Mouse (Mus musculus) CH12.LX (cell line): ENCODE data around the gene Olfr288. TPM values are rescaled to one million over a fixed set of nuclear protein-coding genes. Genes with fewer than 3 reads are reported as not detected.

Source experiments
- DNase-seq: peaks from one replicate; pipeline ENCODE4 v3.0.0-alpha.2; 2013; ENCODE audit errors: extremely low read depth
- H3K27ac ChIP-seq: 2 replicates; pipeline ENCODE4 v1.5.1; 2012; ENCODE audit warnings: low read depth, mild to moderate bottlenecking, control low read depth, moderate library complexity; ENCODE audit not compliant: insufficient read depth
- H3K27me3 ChIP-seq: replicated peaks from 2 replicates; pipeline ENCODE3; 2012; ENCODE audit warnings: inconsistent platforms
- H3K36me3 ChIP-seq, 2 experiments: replicated peaks in 1 of 2; 2 replicates each; pipeline versions ENCODE3 to v1.6.1; 2012; ENCODE audit warnings: inconsistent platforms in 1 of 2, low read length in 1 of 2, mild to moderate bottlenecking in 1 of 2, mixed read lengths in 1 of 2, moderate library complexity in 1 of 2; ENCODE audit not compliant: control insufficient read depth in 1 of 2, insufficient read depth in 1 of 2
- H3K4me1 ChIP-seq, 2 experiments: 2 replicates each; pipeline ENCODE4 v1.6.1; 2012; ENCODE audit warnings: inconsistent platforms in 1 of 2, moderate library complexity in 1 of 2; ENCODE audit not compliant: insufficient read depth in 2 of 2, control insufficient read depth in 1 of 2
- H3K4me2 ChIP-seq: 2 replicates; pipeline ENCODE4 v1.6.1; 2012; ENCODE audit warnings: low read depth, mild to moderate bottlenecking, control low read depth; ENCODE audit not compliant: poor library complexity, insufficient read depth, severe bottlenecking
- H3K4me3 ChIP-seq, 3 experiments: fragments of 150-350 bp in 1 of 3; sonication (generic) in 1 of 3; replicated peaks in 1 of 3; 2 replicates each; pipeline versions ENCODE3 to v1.5.1; 2011 to 2012; ENCODE audit warnings: low read depth in 2 of 3, low read length in 2 of 3, mild to moderate bottlenecking in 2 of 3, moderate library complexity in 2 of 3, control low read depth in 1 of 3, improper control_type of control experiment in 1 of 3, inconsistent platforms in 1 of 3, mixed read lengths in 1 of 3; ENCODE audit not compliant: poor library complexity in 1 of 3
- H3K79me2 ChIP-seq: replicated peaks from 2 replicates; pipeline ENCODE4 v1.6.1; 2012; ENCODE audit warnings: mild to moderate bottlenecking, moderate library complexity; ENCODE audit not compliant: control insufficient read depth, poor library complexity, insufficient read depth, severe bottlenecking; ENCODE audit errors: extremely low read depth
- H3K9ac ChIP-seq: 2 replicates; pipeline ENCODE4 v1.6.1; 2012; ENCODE audit warnings: low read depth, mild to moderate bottlenecking, control low read depth, moderate library complexity; ENCODE audit not compliant: insufficient read depth
- H3K9me3 ChIP-seq: replicated peaks from 2 replicates; pipeline ENCODE3; 2012; ENCODE audit warnings: low read length, inconsistent platforms, mixed read lengths
- CHD1 ChIP-seq: IDR thresholded peaks from 2 replicates; pipeline ENCODE4 v1.6.1; 2012; ENCODE audit warnings: low read depth, low read length, improper control_type of control experiment, inconsistent platforms
- ELF1 ChIP-seq: IDR thresholded peaks from 2 replicates; pipeline ENCODE4 v1.6.1; 2014; ENCODE audit warnings: low read depth, mild to moderate bottlenecking, inconsistent platforms, low read length, improper control_type of control experiment
- HCFC1 ChIP-seq: IDR thresholded peaks from 2 replicates; pipeline ENCODE4 v1.6.1; 2012; ENCODE audit warnings: low read depth, mild to moderate bottlenecking, inconsistent platforms, low read length, improper control_type of control experiment
- JUN ChIP-seq: IDR thresholded peaks from 2 replicates; pipeline ENCODE4 v1.6.1; 2011; ENCODE audit warnings: low read depth, mild to moderate bottlenecking, low read length, improper control_type of control experiment, moderate library complexity; ENCODE audit not compliant: insufficient read depth
- KAT2A ChIP-seq: IDR thresholded peaks from 2 replicates; pipeline ENCODE4 v1.6.1; 2012; ENCODE audit warnings: low read length, improper control_type of control experiment, inconsistent platforms; ENCODE audit not compliant: insufficient replicate concordance
- MAFK ChIP-seq: IDR thresholded peaks from 2 replicates; pipeline ENCODE4 v1.6.1; 2011; ENCODE audit warnings: low read length, improper control_type of control experiment; ENCODE audit not compliant: insufficient replicate concordance
- MAX ChIP-seq: IDR thresholded peaks from 2 replicates; pipeline ENCODE4 v1.6.1; 2011; ENCODE audit warnings: low read length, improper control_type of control experiment
- MAZ ChIP-seq: IDR thresholded peaks from 2 replicates; pipeline ENCODE4 v1.6.1; 2012; ENCODE audit warnings: low read depth, mild to moderate bottlenecking, inconsistent platforms, low read length, improper control_type of control experiment, moderate library complexity
- MYC ChIP-seq: IDR thresholded peaks from 2 replicates; pipeline ENCODE4 v1.6.1; 2011; ENCODE audit warnings: low read depth, mild to moderate bottlenecking, improper control_type of control experiment, low read length
- NRF1 ChIP-seq: IDR thresholded peaks from 2 replicates; pipeline ENCODE4 v1.6.1; 2014; ENCODE audit warnings: low read depth, mild to moderate bottlenecking, inconsistent platforms, low read length, improper control_type of control experiment, moderate library complexity
- SIN3A ChIP-seq: IDR thresholded peaks from 2 replicates; pipeline ENCODE4 v1.6.1; 2012; ENCODE audit warnings: low read length, improper control_type of control experiment, inconsistent platforms
- SMC3 ChIP-seq: IDR thresholded peaks from 2 replicates; pipeline ENCODE4 v1.6.1; 2011; ENCODE audit warnings: low read depth, low read length, improper control_type of control experiment
- TCF12 ChIP-seq: IDR thresholded peaks from 2 replicates; pipeline ENCODE4 v1.6.1; 2014; ENCODE audit warnings: low read depth, mild to moderate bottlenecking, inconsistent platforms, low read length, improper control_type of control experiment
- USF1 ChIP-seq: IDR thresholded peaks from 2 replicates; pipeline ENCODE4 v1.6.1; 2014; ENCODE audit warnings: low read depth, mild to moderate bottlenecking, inconsistent platforms, low read length, improper control_type of control experiment
- USF2 ChIP-seq: conservative IDR thresholded peaks from 2 replicates; pipeline ENCODE4 v1.6.1; 2011; ENCODE audit warnings: low read depth, low read length, improper control_type of control experiment
- ZC3H11A ChIP-seq: IDR thresholded peaks from 2 replicates; pipeline ENCODE4 v1.6.1; 2012; ENCODE audit warnings: low read depth, mild to moderate bottlenecking, inconsistent platforms, low read length, improper control_type of control experiment
- ZMIZ1 ChIP-seq: IDR thresholded peaks from 2 replicates; pipeline ENCODE4 v1.6.1; 2012; ENCODE audit warnings: low read depth, mild to moderate bottlenecking, inconsistent platforms, low read length, improper control_type of control experiment
- ZNF384 ChIP-seq: IDR thresholded peaks from 2 replicates; pipeline ENCODE4 v1.6.1; 2012; ENCODE audit warnings: low read depth, low read length, improper control_type of control experiment, inconsistent platforms
- dilution Hi-C: fragments of 300-500 bp; cut with MboI; formaldehyde crosslinking; loops from 2 replicates; pipeline ENCODE4 v1.14.3; 2020; ENCODE audit warnings: low sequenced_read_pairs; ENCODE audit not compliant: extremely low pct_unique_long_range_greater_than_20kb, extremely low pct_ligation_motif_present
- in situ Hi-C: fragments of 300-500 bp; cut with MboI; formaldehyde crosslinking; loops from 3 replicates; pipeline ENCODE4 v1.14.3; 2019; ENCODE audit warnings: low sequenced_read_pairs, low pct_ligation_motif_present, low pct_unique_long_range_greater_than_20kb, mixed read lengths
- polyA plus RNA-seq: library from polyadenylated mRNA; unstranded; fragments of >175 nt; gene quantifications from 2 replicates; pipeline ENCODE4 v1.2.1, GENCODE M21; 2012; ENCODE audit warnings: low read depth; ENCODE audit not compliant: insufficient read length
- total RNA-seq, 2 experiments: library from RNA; depleted of rRNA; stranded (reverse); fragments of 300-350 nt in 1 of 2; fragments of >200 nt in 1 of 2; gene quantifications; 2 replicates each; pipeline ENCODE4 v1.2.3; 2012 to 2014

The Olfr288 gene
- total and polyA plus RNA-seq, 3 experiments, result not detected

- TF ChIP-seq MYC (no peak), HCFC1 (peak; percentile 83), MAZ (no peak), NRF1 (peak; percentile 94), JUN (no peak), MAFK (no peak), ZC3H11A (no peak), MAX (peak; percentile 59), ZNF384 (no peak), USF1 (no peak), ZMIZ1 (no peak), KAT2A (peak; percentile 63; the same call in 1 of the 2 replicates)
These were observed 49.7 kb downstream of the Olfr288 start (continued) for GRCm38 (mm10) chr15:98145559-98146181.

- Histone ChIP-seq H3K79me2 (peaks cover 17% of the 10 kb centered on the region), H3K9me3 (peaks cover 7% of the 10 kb centered on the region), H3K36me3 (peaks cover 20 to 28% of the 10 kb centered on the region in 2 experiments), H3K9ac (peak overlapping the region; percentile 57), H3K4me3 (peak overlapping the region; percentile 61 to 87 (median 85)), H3K4me2 (peak overlapping the region; percentile 99), H3K4me1 (peaks cover 0 to 14% of the 10 kb centered on the region in 2 experiments; a peak in 2 of 4 replicates), H3K27ac (no peak overlapping the region), H3K27me3 (peaks cover 1% of the 10 kb centered on the region)
- in situ Hi-C loops (no loop called here), dilution Hi-C loops (no loop called here)
- DNase-seq, result no peak
- no peak for TF ChIP-seq CHD1
- TF ChIP-seq SMC3, result no peak
- TF ChIP-seq ELF1, result no peak
- TF ChIP-seq MYC, result no peak
- TF ChIP-seq SIN3A, result no peak; the same call in 1 of the 2 replicates
- TF ChIP-seq ZC3H11A, result no peak
- no peak for TF ChIP-seq KAT2A
- no peak for TF ChIP-seq TCF12
- TF ChIP-seq USF2, result no peak
- TF ChIP-seq NRF1, result no peak
These were observed 50.4 kb downstream of the Olfr288 start for GRCm38 (mm10) chr15:98144861-98145507.
